Mouse (Mus musculus): ENCODE data around the gene Lmo4.

GRCm38 (mm10) chr3:144185327-144186152, 19.5 kb downstream of the Lmo4 start:
- TF ChIP-seq CTCF (IDR thresholded peaks at IDR 0.05; ENCODE audit: low read depth, low read length) (no peak), POLR2A (IDR thresholded peaks at IDR 0.05; ENCODE audit: borderline replicate concordance, low read depth, low read length) (no peak)
